Mouse (Mus musculus): ENCODE data around the gene Hspe1.

DNA sequence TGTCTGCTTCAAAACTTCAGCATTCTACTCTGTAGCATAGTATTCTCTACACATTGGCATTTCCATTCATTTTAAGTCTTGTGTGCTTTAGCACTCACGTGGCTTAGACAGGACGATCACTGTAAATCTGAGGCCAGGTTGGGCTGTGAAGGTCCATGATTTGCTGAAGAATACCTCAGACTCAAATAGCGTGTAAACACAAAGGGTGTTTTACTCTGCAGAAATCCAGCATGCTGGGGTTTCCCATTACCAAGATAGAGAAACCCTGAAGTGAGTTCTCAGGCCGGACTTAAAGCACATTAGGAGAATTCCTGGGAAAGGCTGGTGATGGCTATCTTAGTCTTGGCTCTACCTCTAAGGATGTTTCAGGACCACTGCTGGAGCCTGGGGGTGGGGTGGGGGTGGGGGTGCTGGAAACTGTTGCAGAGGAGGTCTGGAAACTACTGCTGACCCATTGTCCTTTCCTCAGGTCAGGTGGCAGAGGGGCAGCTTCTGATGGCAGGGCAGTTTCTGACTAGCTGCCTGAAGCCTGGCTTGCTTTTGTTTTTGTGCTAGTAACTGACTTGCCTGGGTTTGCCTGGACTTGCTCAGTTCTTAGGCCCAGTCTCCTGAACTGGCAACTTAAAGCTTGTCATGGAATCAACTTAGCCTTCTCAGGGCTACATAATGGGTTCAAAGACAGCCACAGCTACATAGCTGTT lies 21.3 kb downstream of the Hspe1 start:
- no peak for TF ChIP-seq POLR2A (IDR thresholded peaks at IDR 0.05; ENCODE audit: low read depth, low read length)
- TF ChIP-seq CTCF (IDR thresholded peaks at IDR 0.05; ENCODE audit: extremely low read depth, insufficient read depth, insufficient read length, insufficient replicate concordance) = no peak
